Mouse (Mus musculus): ENCODE data around the gene Rrp1b.

The Rrp1b gene

GRCm38 (mm10) chr17:32035609-32036508 is at the start of gene Rrp1b, which contains the start of gene Hsf2bp:
Gene Rrp1b (plus strand): TSS chr17:32036100.
Gene Hsf2bp (minus strand): TSS chr17:32036349.
- DNase-seq: peak; percentile 90

- no peak for DNase-seq
These were observed 49.0 kb upstream of the Rrp1b start for GRCm38 (mm10) chr17:31986915-31987314.

GRCm38 (mm10) chr17:31989035-31989434 is 46.9 kb upstream of the Rrp1b start:
- no peak for DNase-seq

GRCm38 (mm10) chr17:31992004-31992403 is 43.9 kb upstream of the Rrp1b start:
- DNase-seq: no peak

GRCm38 (mm10) chr17:31993354-31993753 is 42.5 kb upstream of the Rrp1b start:
- no peak for DNase-seq

- no peak for DNase-seq
These were observed 41.8 kb upstream of the Rrp1b start for GRCm38 (mm10) chr17:31994132-31994531.

- DNase-seq: no peak
These were observed 40.1 kb upstream of the Rrp1b start for GRCm38 (mm10) chr17:31995784-31996183.

- no peak for DNase-seq
These were observed 39.6 kb upstream of the Rrp1b start for GRCm38 (mm10) chr17:31996331-31996730.

- no peak for DNase-seq
These were observed 37.5 kb upstream of the Rrp1b start for GRCm38 (mm10) chr17:31998351-31998750.

GRCm38 (mm10) chr17:32003251-32003650 is 32.6 kb upstream of the Rrp1b start:
- no peak for DNase-seq

- no peak for DNase-seq
These were observed 29.1 kb upstream of the Rrp1b start for GRCm38 (mm10) chr17:32006800-32007199.

- DNase-seq: no peak
These were observed 24.2 kb upstream of the Rrp1b start for GRCm38 (mm10) chr17:32011694-32012093.

- no peak for DNase-seq
These were observed 23.6 kb upstream of the Rrp1b start for GRCm38 (mm10) chr17:32012254-32012653.

GRCm38 (mm10) chr17:32013659-32014058 is 22.2 kb upstream of the Rrp1b start:
- no peak for DNase-seq

GRCm38 (mm10) chr17:32016481-32016880 is 19.4 kb upstream of the Rrp1b start:
- DNase-seq: no peak

GRCm38 (mm10) chr17:32018127-32018894 is 17.6 kb upstream of the Rrp1b start:
- DNase-seq: no peak

GRCm38 (mm10) chr17:32021981-32022380 is 13.9 kb upstream of the Rrp1b start:
- DNase-seq: no peak

- no peak for DNase-seq
These were observed 13.3 kb upstream of the Rrp1b start for GRCm38 (mm10) chr17:32022551-32022950.

- DNase-seq: no peak
These were observed 12.8 kb upstream of the Rrp1b start for GRCm38 (mm10) chr17:32023088-32023487.

- no peak for DNase-seq
These were observed 11.2 kb upstream of the Rrp1b start for GRCm38 (mm10) chr17:32024671-32025073.

- peak; percentile 77 for DNase-seq
These were observed 10.5 kb upstream of the Rrp1b start for GRCm38 (mm10) chr17:32025386-32025785.

- peak; percentile 65 for DNase-seq
These were observed 8.2 kb upstream of the Rrp1b start for GRCm38 (mm10) chr17:32027666-32028065.

- no peak for DNase-seq
These were observed 7.6 kb upstream of the Rrp1b start for GRCm38 (mm10) chr17:32028301-32028700.

- DNase-seq: no peak
These were observed 4.2 kb upstream of the Rrp1b start for GRCm38 (mm10) chr17:32031684-32032083.
